Mouse (Mus musculus) neutrophil, adult 5-6 weeks (primary cell): ENCODE data around the gene Olfr354. TPM values are rescaled to one million over a fixed set of nuclear protein-coding genes. Genes with fewer than 3 reads are reported as not detected.

Source experiments
- ATAC-seq: fragments of 151-379, 151-347 bp; 2 replicates; pipeline ENCODE4 v1.8.0; 2017; ENCODE audit warnings: mild to moderate bottlenecking, moderate TSS enrichment; ENCODE audit not compliant: insufficient number of reproducible peaks, poor library complexity, low FRiP score, severe bottlenecking; ENCODE audit errors: extremely low read depth
- total RNA-seq: library from RNA; stranded (forward); fragments of 200-1000 nt; gene quantifications from 2 replicates; pipeline ENCODE4 v1.2.3, GENCODE M21; 2017

Olfr354 gene
- total RNA-seq, result not detected in 2 replicates

DNA sequence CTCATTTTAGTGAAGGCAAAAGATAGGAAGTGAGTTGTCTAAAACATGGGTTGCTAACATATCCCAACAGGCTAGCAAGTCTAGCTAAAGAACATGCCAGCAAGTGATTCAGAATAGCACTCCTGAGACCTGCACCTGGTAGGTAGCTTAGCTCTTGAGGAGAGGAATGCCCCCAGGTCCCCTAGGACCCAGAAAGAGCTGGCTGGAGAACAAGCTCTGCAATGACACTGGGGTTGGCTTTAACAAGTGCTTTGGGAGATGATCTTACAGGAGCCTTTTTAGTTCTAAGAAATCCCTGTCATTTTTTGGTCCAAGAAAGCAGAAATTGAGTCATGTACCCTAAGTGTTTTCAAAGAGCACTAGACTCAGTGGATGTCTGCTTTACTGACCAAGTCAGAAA is at the start of gene Olfr354:
TSS of gene Olfr354 (plus strand) at position 301 of the 400 bp plus-strand sequence.
- ATAC-seq, result no peak

- no peak for ATAC-seq
These were observed 42.9 kb upstream of the Olfr354 start, which contains the start of gene Olfr351 for GRCm38 (mm10) chr2:36862560-36862959. Olfr351 (minus strand) TSS chr2:36862660.

DNA sequence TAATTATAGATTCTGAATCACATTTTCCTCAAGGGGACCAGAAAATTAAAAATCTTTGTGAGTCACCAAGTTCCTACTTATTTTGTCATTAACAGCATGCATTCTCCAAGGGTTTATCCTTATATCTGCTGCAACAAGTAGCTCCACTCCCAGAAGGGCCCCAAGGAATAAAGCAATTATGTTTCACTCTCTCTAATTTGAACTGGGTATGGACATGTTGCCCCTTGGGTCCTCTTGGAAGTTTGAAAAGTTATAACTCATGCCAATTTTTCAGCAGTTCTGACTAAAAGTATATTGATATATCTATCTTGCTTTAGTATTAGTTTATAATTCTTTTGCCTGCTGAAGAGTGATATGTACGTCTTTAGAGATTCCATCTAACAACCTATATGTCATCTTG is 37.3 kb upstream of the Olfr354 start, which contains the start of gene Olfr352:
TSS of gene Olfr352 (plus strand) at position 301 of the 400 bp plus-strand sequence.
- ATAC-seq, result no peak

DNA sequence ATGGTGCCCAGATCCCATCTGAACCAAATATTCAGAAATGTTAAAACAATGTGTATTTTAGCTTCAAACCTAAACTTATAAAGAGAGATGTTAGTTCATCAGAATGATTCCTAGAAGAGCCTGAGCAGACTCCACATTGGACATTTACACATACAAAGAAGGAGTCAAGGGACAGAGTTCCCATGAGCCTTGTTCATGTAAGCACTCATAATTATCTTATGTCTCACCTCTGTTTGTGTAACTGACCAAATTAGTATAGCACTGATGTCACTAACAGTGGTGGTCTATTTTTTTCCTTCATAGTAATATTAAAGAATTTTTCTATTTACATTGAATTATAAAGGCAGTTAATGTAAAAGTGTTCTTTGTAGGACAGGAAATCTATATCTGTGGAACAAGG is 12.6 kb upstream of the Olfr354 start, which contains the start of gene Olfr353:
TSS of gene Olfr353 (minus strand) at position 101 of the 400 bp plus-strand sequence.
- ATAC-seq, result no peak

DNA sequence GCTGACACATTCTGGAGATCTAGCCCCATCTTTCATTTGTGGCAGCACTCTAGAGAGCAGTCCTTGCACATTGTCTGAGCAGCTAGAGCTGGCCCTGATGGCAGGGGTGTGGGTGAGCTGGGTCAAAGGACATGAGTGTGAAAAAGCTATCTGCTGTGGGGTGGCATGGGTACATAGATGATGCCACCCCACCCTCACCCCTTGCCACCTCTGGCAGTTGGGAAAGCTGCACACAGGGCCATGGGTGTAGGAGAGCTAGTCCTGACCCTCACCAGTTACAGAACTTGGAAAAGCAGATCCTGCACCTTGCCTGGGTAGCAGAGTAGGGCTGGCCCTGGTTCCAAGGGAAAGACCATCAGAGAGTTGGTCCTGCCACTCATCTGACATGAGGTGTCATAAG is 8.4 kb upstream of the Olfr354 start:
- no peak for ATAC-seq

GRCm38 (mm10) chr2:36928797-36929196 is 23.3 kb downstream of the Olfr354 start, which contains the start of gene Olfr355:
Olfr355 (minus strand) TSS chr2:36928897.
- no peak for ATAC-seq

DNA sequence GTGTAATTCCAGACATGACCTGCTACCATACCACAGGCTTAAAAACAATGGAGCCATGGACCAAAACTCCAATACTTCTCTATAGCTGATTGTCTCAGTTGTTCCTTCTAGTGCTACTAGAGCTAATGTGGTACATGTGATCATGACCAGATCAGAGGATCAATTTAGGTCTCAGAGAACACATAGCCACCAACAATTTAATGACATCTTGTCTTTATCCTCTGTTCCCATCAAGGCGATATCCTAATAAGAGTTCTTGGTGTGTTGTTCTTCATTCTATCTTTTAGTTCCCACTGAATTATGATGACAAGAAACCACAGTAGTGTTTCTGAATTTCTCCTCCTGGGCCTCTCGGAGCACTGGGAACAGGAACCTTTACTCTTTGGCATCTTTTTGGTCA is 31.3 kb downstream of the Olfr354 start, which contains the start of gene Olfr356:
TSS of gene Olfr356 (plus strand) at position 301 of the 400 bp plus-strand sequence.
- ATAC-seq, result no peak

Other genes with a start within 250 kb of the Olfr354 start
- not detected in 2 replicates for gene Olfr346, start 219.9 kb upstream of the Olfr354 start, total RNA-seq
- not detected in 2 replicates for gene Olfr347, start 173.8 kb upstream of the Olfr354 start, total RNA-seq
- gene Olfr348, start 121.4 kb upstream of the Olfr354 start, total RNA-seq, result not detected in 2 replicates
- not detected in 2 replicates for gene Olfr50, start 115.1 kb upstream of the Olfr354 start, total RNA-seq
- not detected in 2 replicates for gene Olfr3, start 88.6 kb upstream of the Olfr354 start, total RNA-seq
- gene Olfr350, start 59.4 kb upstream of the Olfr354 start, total RNA-seq, result not detected in 2 replicates
- not detected in 2 replicates for gene Olfr351, start 43.0 kb upstream of the Olfr354 start, total RNA-seq
- not detected in 2 replicates for gene Olfr352, start 37.2 kb upstream of the Olfr354 start, total RNA-seq
- not detected in 2 replicates for gene Olfr353, start 12.7 kb upstream of the Olfr354 start, total RNA-seq
- gene Olfr355, start 23.2 kb downstream of the Olfr354 start, total RNA-seq, result not detected in 2 replicates
- not detected in 2 replicates for gene Olfr356, start 31.4 kb downstream of the Olfr354 start, total RNA-seq
- not detected in 2 replicates for gene Olfr357, start 88.1 kb downstream of the Olfr354 start, total RNA-seq
- not detected in 2 replicates for gene Olfr358, start 103.7 kb downstream of the Olfr354 start, total RNA-seq
- not detected in 2 replicates for gene Olfr360, start 160.1 kb downstream of the Olfr354 start, total RNA-seq
- not detected in 2 replicates for gene Olfr361, start 183.6 kb downstream of the Olfr354 start, total RNA-seq
- gene Olfr362, start 212.2 kb downstream of the Olfr354 start, total RNA-seq, result not detected in 2 replicates
- gene Olfr364-ps1, start 233.6 kb downstream of the Olfr354 start, total RNA-seq, result not detected in 2 replicates